Mouse (Mus musculus) hindbrain, embryonic 13.5 days (tissue): ENCODE measurements around the gene Klhl26. TPM values are rescaled to one million over a fixed set of nuclear protein-coding genes. Genes with fewer than 3 reads are reported as not detected.
A peak's percentile ranks its signal among the peaks of the same experiment; 100 is the strongest.

Experiments used
- ATAC-seq: fragments of 200-750 bp; cut with Nextera tagmentation; 2 replicates; pipeline ENCODE4 v1.8.0; 2017; ENCODE audit warnings: moderate TSS enrichment; ENCODE audit not compliant: low FRiP score
- H3K27ac ChIP-seq: fragments of 300-500 bp; sonication (generic); 2 replicates; pipeline ENCODE4 v1.5.1; 2015; ENCODE audit warnings: inconsistent platforms, mild to moderate bottlenecking, moderate library complexity
- H3K27me3 ChIP-seq: fragments of 300-500 bp; sonication (generic); 2 replicates; pipeline ENCODE4 v1.6.1; 2015; ENCODE audit warnings: mild to moderate bottlenecking, inconsistent platforms
- H3K36me3 ChIP-seq: fragments of 300-500 bp; sonication (generic); 2 replicates; pipeline ENCODE4 v1.6.1; 2015; ENCODE audit warnings: mild to moderate bottlenecking, inconsistent platforms
- H3K4me1 ChIP-seq: fragments of 300-500 bp; sonication (generic); replicated peaks from 2 replicates; pipeline ENCODE4 v1.6.1; 2015; ENCODE audit warnings: inconsistent platforms
- H3K4me2 ChIP-seq: fragments of 300-500 bp; sonication (generic); 2 replicates; pipeline ENCODE4 v1.6.1; 2015; ENCODE audit warnings: inconsistent platforms, mild to moderate bottlenecking, moderate library complexity
- H3K4me3 ChIP-seq: fragments of 300-500 bp; sonication (generic); 2 replicates; pipeline ENCODE4 v1.5.1; 2015; ENCODE audit warnings: mild to moderate bottlenecking, inconsistent platforms
- H3K9ac ChIP-seq: fragments of 300-500 bp; sonication (generic); 2 replicates; pipeline ENCODE4 v1.6.1; 2015; ENCODE audit warnings: mild to moderate bottlenecking, inconsistent platforms
- H3K9me3 ChIP-seq: fragments of 300-500 bp; sonication (generic); 2 replicates; pipeline ENCODE4 v1.6.1; 2016; ENCODE audit warnings: inconsistent platforms
- WGBS: fragments of 180-500 bp; shearing (Covaris S2); methylation state at CpG from one replicate; pipeline ENCODE4 v1.1.7; 2015; 5-methylcytosine and 5-hydroxymethylcytosine counted together
- polyA plus RNA-seq: library from polyadenylated mRNA; unstranded; fragments of >200 nt; fragmentation: Nextera tagmentation; extraction: Ambion mirVana; gene quantifications from 2 replicates; pipeline ENCODE4 v1.2.1, GENCODE M21; 2015

The Klhl26 gene
- polyA plus RNA-seq, 1 experiment from 2014 or later = 24.3 TPM

DNA sequence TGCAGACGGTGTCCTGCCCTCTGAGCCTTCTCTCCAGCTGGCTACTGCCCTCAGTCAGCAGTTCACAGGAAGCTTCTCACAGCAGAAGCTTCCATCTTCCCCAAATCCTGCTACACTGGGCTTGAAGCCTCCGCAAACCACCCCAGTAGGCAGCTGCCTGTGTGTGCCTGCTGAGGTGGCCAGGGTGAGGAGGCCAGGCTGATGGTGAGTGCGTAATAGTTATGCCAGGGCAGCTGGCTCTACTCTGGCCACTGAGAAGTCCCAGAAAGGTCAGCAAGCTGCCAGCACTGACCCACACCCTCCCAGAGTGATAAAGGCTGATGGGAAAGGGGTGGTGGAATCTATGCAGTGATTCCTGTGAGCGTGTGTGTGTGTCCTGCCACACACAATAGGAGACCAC lies 10.5 kb downstream of the Klhl26 start:
- H3K9me3 ChIP-seq = no peaks in the 10 kb centered on the region
- H3K27me3 ChIP-seq = no peaks in the 10 kb centered on the region
- no peak overlapping the region for H3K4me2 ChIP-seq
- peaks cover 12% of the 10 kb centered on the region for H3K36me3 ChIP-seq
- H3K4me3 ChIP-seq = no peak overlapping the region
- H3K27ac ChIP-seq = no peak overlapping the region
- no peak overlapping the region for H3K9ac ChIP-seq
- peaks cover 36% of the 10 kb centered on the region for H3K4me1 ChIP-seq
- ATAC-seq = no peak
- 85% methylated on average over 4 of the region's 4 CpGs for WGBS

- Histone ChIP-seq H3K36me3 (peaks cover 12% of the 10 kb centered on the region), H3K27me3 (no peaks in the 10 kb centered on the region), H3K9me3 (no peaks in the 10 kb centered on the region), H3K4me3 (no peak overlapping the region), H3K27ac (no peak overlapping the region), H3K4me1 (peaks cover 36% of the 10 kb centered on the region), H3K4me2 (no peak overlapping the region), H3K9ac (no peak overlapping the region)
- whole genome bisulfite sequencing = 98% methylated on average over 4 of the region's 4 CpGs
- ATAC-seq = no peak
These were observed 11.1 kb downstream of the Klhl26 start for GRCm38 (mm10) chr8:70465701-70466100.

GRCm38 (mm10) chr8:70464162-70464561 lies 12.6 kb downstream of the Klhl26 start:
- no peak overlapping the region for H3K9ac ChIP-seq
- no peaks in the 10 kb centered on the region for H3K27me3 ChIP-seq
- H3K9me3 ChIP-seq = no peaks in the 10 kb centered on the region
- H3K4me2 ChIP-seq = no peak overlapping the region
- H3K36me3 ChIP-seq = peaks cover 12% of the 10 kb centered on the region
- no peak overlapping the region for H3K27ac ChIP-seq
- whole genome bisulfite sequencing = 94% methylated on average over 6 of the region's 6 CpGs
- no peak overlapping the region for H3K4me3 ChIP-seq
- no peak for ATAC-seq
- H3K4me1 ChIP-seq = peaks cover 25% of the 10 kb centered on the region

GRCm38 (mm10) chr8:70463306-70463705 lies 13.5 kb downstream of the Klhl26 start:
- 62% methylated on average over 4 of the region's 4 CpGs for WGBS
- H3K27ac ChIP-seq = no peak overlapping the region

GRCm38 (mm10) chr8:70462516-70462813 lies 14.3 kb downstream of the Klhl26 start:
- Histone ChIP-seq H3K27ac (no peak overlapping the region), H3K4me2 (no peak overlapping the region), H3K4me3 (no peak overlapping the region), H3K36me3 (peaks cover 12% of the 10 kb centered on the region), H3K9ac (no peak overlapping the region), H3K9me3 (no peaks in the 10 kb centered on the region), H3K27me3 (no peaks in the 10 kb centered on the region), H3K4me1 (peaks cover 14% of the 10 kb centered on the region)
- WGBS = 93% methylated on average over 8 of the region's 8 CpGs
- ATAC-seq = no peak

More at GRCm38 (mm10) chr8:70463306-70463705, 13.5 kb downstream of the Klhl26 start:
- no peaks in the 10 kb centered on the region for H3K9me3 ChIP-seq
- H3K4me1 ChIP-seq = peaks cover 20% of the 10 kb centered on the region
- H3K27me3 ChIP-seq = no peaks in the 10 kb centered on the region
- no peak overlapping the region for H3K4me2 ChIP-seq
- no peak overlapping the region for H3K4me3 ChIP-seq
- H3K36me3 ChIP-seq = peaks cover 12% of the 10 kb centered on the region
- ATAC-seq = no peak
- H3K9ac ChIP-seq = no peak overlapping the region

- H3K4me2 ChIP-seq = no peak overlapping the region
- H3K36me3 ChIP-seq = peaks cover 12% of the 10 kb centered on the region
- H3K9me3 ChIP-seq = no peaks in the 10 kb centered on the region
- H3K27ac ChIP-seq = no peak overlapping the region
- no peaks in the 10 kb centered on the region for H3K27me3 ChIP-seq
- 91% methylated on average over 16 of the region's 16 CpGs for WGBS
- no peak overlapping the region for H3K9ac ChIP-seq
- H3K4me1 ChIP-seq = peaks cover 9% of the 10 kb centered on the region
- no peak overlapping the region for H3K4me3 ChIP-seq
- 0 out of 2 replicates have a peak, but pooled peaks have one; percentile 12 for ATAC-seq
These were observed 14.8 kb downstream of the Klhl26 start for GRCm38 (mm10) chr8:70461765-70462515.

- Histone ChIP-seq H3K9me3 (no peaks in the 10 kb centered on the region), H3K9ac (no peak overlapping the region), H3K4me2 (no peak overlapping the region), H3K36me3 (peaks cover under 1% of the 10 kb centered on the region; the same call in 1 of the 2 replicates), H3K27me3 (no peaks in the 10 kb centered on the region), H3K4me1 (peaks cover 8% of the 10 kb centered on the region), H3K4me3 (no peak overlapping the region), H3K27ac (no peak overlapping the region)
- no peak for ATAC-seq
- WGBS = 85% methylated on average over 9 of the region's 9 CpGs
These were observed 16.2 kb downstream of the Klhl26 start for GRCm38 (mm10) chr8:70460606-70461005.

DNA sequence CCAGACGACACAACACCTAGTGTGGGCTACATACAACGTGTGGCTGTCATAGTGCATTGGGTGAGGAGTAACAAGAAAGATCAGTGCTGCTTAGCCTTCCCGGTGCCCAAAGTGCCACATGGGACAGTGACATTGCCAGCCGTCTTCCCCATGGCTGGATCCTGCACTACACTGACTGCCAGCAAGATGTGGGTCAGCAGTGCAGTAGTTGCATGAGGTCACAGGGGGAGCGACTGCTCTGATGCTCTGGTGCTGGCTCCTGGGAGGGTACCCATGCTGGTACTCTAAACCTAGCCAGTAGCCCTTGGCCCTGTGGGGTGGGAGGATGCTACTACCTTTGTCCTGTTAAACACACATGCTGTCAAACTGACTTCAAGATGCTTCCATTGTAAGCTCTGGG lies 16.6 kb downstream of the Klhl26 start:
- no peak overlapping the region for H3K4me3 ChIP-seq
- no peak overlapping the region for H3K27ac ChIP-seq
- H3K4me1 ChIP-seq = peaks cover 8% of the 10 kb centered on the region
- H3K9ac ChIP-seq = no peak overlapping the region
- H3K36me3 ChIP-seq = no peaks in the 10 kb centered on the region
- WGBS = 94% methylated on average over 5 of the region's 5 CpGs
- no peaks in the 10 kb centered on the region for H3K9me3 ChIP-seq
- ATAC-seq = no peak
- H3K27me3 ChIP-seq = no peaks in the 10 kb centered on the region
- H3K4me2 ChIP-seq = no peak overlapping the region

DNA sequence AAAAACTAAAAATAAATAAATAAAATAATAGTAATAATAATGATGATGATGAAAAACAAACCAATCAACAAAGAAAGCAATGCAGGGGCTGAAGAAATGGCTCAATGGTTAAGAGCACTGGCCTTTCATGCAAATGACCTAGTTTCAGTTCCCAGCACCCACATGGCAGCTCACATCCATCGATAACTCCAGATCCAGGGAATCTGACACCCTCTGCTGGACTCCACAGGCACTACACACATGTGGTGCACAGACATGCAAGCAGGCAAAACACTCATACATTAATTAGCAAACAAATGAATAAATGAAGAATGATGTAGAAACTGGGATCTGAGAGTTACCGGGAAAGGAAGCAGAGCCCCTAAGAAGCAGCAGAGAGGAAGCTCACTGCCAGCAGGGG lies 17.1 kb downstream of the Klhl26 start:
- no peaks in the 10 kb centered on the region for H3K9me3 ChIP-seq
- H3K36me3 ChIP-seq = no peaks in the 10 kb centered on the region
- 93% methylated on average over 2 of the region's 2 CpGs for WGBS
- H3K27ac ChIP-seq = no peak overlapping the region
- no peak overlapping the region for H3K4me3 ChIP-seq
- no peak overlapping the region for H3K4me2 ChIP-seq
- H3K4me1 ChIP-seq = peaks cover 8% of the 10 kb centered on the region
- 0 out of 2 replicates have a peak, but pooled peaks cover under 1% of the 10 kb centered on the region for H3K27me3 ChIP-seq
- H3K9ac ChIP-seq = no peak overlapping the region
- no peak for ATAC-seq

GRCm38 (mm10) chr8:70458462-70458861 lies 18.3 kb downstream of the Klhl26 start:
- no peak overlapping the region for H3K27ac ChIP-seq
- H3K4me2 ChIP-seq = no peak overlapping the region
- H3K4me3 ChIP-seq = no peak overlapping the region
- peaks cover 4% of the 10 kb centered on the region for H3K4me1 ChIP-seq
- no peak overlapping the region for H3K9ac ChIP-seq
- H3K9me3 ChIP-seq = no peaks in the 10 kb centered on the region
- WGBS = 91% methylated on average over 3 of the region's 3 CpGs
- ATAC-seq = no peak
- no peaks in the 10 kb centered on the region for H3K36me3 ChIP-seq
- H3K27me3 ChIP-seq = 0 out of 2 replicates have a peak, but pooled peaks cover 3% of the 10 kb centered on the region

DNA sequence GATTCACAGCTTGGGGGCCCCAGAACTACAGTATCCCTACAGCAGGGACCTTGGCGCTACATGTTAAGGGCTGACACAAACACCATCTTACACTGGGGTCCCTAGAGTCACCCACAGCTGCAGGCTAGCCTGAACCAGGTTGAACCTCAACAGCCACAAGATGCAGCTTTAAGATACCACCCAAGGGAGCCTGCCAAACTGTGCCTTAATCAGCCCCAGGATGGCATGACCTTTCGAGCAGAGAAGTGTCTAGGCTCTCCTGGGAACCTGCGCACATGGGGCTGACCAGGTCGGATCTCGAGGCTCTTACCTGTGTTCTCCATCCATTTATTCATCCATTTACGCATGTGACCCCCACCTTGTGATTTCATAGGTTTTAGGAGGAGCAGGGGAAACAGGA lies 18.9 kb downstream of the Klhl26 start:
- no peaks in the 10 kb centered on the region for H3K36me3 ChIP-seq
- H3K27ac ChIP-seq = no peak overlapping the region
- H3K4me2 ChIP-seq = no peak overlapping the region
- no peak overlapping the region for H3K4me3 ChIP-seq
- no peaks in the 10 kb centered on the region for H3K4me1 ChIP-seq
- 0 out of 2 replicates have a peak, but pooled peaks cover 3% of the 10 kb centered on the region for H3K27me3 ChIP-seq
- no peaks in the 10 kb centered on the region for H3K9me3 ChIP-seq
- H3K9ac ChIP-seq = no peak overlapping the region
- ATAC-seq = no peak
- 90% methylated on average over 6 of the region's 6 CpGs for WGBS

DNA sequence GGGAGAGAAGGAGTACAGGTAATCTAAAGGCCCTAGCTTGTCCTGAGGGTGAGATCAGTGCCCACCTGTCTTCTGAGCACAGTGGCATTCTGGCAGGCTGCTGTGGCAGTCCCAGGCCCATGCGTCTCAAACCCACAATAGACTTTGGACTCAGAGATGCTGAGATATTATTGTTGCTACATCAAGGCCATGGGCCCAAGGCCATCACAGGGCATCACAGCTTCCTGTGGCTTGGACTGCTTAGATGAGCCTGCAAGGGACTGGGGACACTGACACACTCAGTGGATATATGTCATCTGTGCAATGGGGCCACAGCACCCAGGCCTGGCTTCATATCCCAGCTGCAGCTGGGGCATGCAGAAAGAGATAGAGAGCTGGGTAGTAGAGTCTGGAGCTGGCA lies 19.8 kb downstream of the Klhl26 start:
- H3K9ac ChIP-seq = no peak overlapping the region

GRCm38 (mm10) chr8:70453852-70454251 lies 22.9 kb downstream of the Klhl26 start:
- ATAC-seq = no peak
- 91% methylated on average over 5 of the region's 5 CpGs for WGBS
- Histone ChIP-seq H3K9ac (no peak overlapping the region), H3K36me3 (peaks cover 35% of the 10 kb centered on the region), H3K27me3 (peaks cover 14% of the 10 kb centered on the region), H3K4me1 (no peaks in the 10 kb centered on the region), H3K4me2 (no peak overlapping the region), H3K9me3 (no peaks in the 10 kb centered on the region), H3K4me3 (no peak overlapping the region), H3K27ac (no peak overlapping the region)

More for the DNA sequence above, 19.8 kb downstream of the Klhl26 start:
- no peak overlapping the region for H3K4me3 ChIP-seq
- no peak overlapping the region for H3K4me2 ChIP-seq
- no peaks in the 10 kb centered on the region for H3K9me3 ChIP-seq
- H3K27ac ChIP-seq = no peak overlapping the region
- 84% methylated on average over 1 of the region's 1 CpGs for WGBS
- no peaks in the 10 kb centered on the region for H3K4me1 ChIP-seq
- peaks cover 9% of the 10 kb centered on the region for H3K27me3 ChIP-seq
- no peak for ATAC-seq
- H3K36me3 ChIP-seq = peaks cover 9% of the 10 kb centered on the region
